Mouse (Mus musculus) right cerebral cortex, postnatal 4 days (tissue): Measurements from ENCODE around the gene Mybph.

ENCODE experiments used
- DNase-seq: peaks from one replicate; pipeline ENCODE4 v3.0.0-alpha.2; 2022

Gene Mybph

GRCm38 (mm10) chr1:134193126-134193525, at the start of gene Mybph:
Gene Mybph, plus strand, starts transcription at chr1:134193448.
- DNase-seq, result no peak

GRCm38 (mm10) chr1:134146066-134146465, 47.2 kb upstream of the Mybph start:
- DNase-seq, result no peak

- DNase-seq, result no peak
Measured at GRCm38 (mm10) chr1:134150076-134150475, 43.2 kb upstream of the Mybph start.

DNA sequence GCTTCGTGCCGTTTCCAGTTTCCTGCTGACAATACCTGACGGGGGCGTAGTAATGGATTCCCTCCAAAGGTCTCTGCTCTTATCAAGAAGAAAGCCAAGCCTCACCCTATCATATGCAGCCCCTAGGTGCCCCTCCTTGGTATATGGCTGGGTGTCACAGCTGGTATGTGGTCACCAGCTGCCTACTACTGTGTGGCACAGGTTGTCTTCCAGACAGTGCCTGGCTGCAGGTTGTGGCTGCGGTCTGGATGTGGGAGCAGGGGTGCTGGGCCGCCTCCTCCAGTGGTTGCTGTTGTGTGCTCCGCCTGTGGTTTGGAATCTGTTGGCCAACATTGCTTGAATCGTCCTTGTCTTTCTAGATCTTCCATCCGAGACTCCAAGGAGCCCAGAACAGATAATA, 42.5 kb upstream of the Mybph start:
- DNase-seq, result no peak

DNA sequence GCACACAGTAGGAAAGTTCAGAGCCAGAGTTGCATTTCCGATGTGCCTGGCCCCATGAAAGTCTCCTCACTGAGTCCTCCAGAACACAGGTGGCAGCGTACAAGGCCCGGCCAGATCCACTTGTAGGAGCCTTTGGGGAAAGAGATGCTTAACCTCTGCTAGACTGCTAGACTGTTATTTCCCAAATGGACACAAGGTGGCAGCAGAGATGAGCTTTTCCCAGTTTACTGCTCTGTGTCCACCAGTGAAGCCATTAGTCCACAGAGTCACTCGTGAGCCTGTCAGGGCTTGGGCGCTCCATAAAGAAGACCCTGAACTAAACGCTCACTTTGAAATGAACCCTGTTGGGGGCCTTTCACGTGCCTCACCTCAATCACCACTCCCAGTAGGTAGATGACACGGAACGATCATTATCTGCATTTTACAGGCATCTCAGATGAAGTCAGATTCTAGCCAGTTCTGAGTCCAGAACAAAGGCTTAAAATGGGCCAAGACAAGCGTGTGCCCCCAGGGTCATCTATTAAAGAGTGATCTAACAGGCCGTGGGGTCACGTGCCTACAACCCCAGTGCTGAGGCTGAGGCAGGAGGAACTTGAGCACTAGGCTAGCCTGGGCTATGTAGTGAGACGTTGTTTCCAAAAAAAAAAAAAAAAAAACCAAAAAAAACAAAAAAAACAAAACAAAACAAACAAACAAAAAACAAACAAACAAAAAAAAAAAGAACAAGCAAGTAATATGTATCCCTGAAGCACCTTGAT, 41.4 kb upstream of the Mybph start:
- peak; percentile 77 for DNase-seq

GRCm38 (mm10) chr1:134152626-134153590, 40.3 kb upstream of the Mybph start:
- no peak for DNase-seq

DNA sequence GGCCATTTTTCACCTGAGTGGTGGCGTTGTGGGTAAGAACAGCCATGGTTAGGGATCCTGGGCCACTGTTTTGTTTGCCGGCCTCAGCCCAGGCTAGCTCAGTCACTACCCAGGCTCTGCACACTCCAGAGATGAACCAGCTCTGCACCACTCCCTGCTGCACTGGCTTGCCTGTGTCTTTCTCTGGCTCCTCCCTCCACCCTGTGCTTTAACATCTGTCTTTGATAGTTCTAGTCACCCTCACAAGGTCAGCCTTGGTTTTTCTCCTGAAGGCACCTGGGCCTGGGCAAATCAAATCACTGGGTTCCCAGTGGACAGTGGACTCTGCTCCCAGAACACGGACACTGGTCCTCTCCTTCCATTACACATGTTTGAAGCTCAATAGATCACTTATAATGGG, 39.1 kb upstream of the Mybph start:
- DNase-seq, result no peak

DNA sequence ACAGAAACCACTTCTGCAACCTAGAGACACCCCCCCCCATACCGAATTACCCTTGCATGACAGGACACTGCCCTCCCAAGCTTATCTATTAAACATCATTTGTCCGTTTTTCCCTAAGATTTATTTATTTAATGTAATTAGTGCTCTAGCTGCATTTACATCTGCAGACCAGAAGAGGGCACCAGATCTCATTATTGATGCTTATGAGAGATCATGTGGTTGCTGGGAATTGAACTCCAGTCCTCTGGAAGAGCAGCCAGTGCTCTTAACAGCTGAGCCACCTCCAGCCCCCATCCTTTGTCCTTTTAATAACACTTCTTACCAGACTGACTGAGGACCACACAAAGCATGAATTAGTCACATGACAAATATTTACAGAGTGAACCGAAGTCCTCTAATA, 38.6 kb upstream of the Mybph start:
- DNase-seq, result no peak

- no peak for DNase-seq
Measured at GRCm38 (mm10) chr1:134160404-134160803, 32.8 kb upstream of the Mybph start.

DNA sequence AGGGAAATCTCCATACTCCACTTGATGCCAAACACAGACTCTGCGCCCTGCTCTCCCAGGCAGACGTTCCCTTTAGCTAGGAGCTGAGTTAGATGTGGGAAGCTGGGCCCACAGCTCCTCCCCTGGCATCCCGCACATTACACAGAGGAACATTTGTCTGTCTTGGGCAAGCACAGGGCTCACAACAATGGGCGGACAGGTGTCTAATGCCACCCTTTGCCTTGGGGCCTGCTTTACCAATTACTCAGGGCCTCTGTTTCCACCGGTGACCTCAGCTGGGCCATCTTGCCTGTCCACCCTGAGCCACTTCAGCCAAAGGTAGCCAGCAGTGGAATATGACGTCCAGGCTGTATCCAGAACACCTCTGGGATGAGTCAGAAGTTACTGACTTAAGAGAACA, 31.8 kb upstream of the Mybph start:
- DNase-seq, result no peak

DNA sequence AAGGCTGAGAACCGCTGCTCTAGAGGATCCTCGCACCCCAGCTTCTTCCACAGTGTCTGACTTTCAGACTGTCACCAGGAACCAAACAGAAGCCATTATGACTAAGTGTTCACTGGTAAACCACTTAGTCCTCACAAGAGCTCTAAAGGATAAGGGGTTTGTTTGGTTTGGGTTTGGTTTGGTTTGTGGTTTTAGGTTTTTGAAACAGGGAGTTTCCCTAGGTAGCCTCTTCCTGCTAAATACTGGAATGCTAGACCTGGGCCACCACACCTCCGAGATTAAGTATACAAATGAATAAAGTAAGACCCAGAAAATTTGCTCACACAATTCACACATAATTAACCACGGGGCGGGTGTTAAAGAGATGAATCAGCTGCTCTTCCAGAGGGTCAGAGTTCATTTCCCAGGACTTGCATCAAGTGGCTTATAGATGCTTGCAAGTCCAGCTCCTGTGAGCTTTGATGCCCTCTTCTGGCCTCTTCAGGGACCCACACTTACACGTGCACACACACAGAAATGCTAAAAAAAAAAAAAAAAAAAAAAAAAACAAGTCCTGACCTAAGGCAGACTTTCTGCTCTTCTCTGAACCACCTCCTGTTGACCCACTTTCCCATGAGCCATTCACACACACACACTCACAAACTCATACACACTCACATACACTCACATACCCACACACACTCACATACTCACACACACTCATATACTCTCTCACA, 30.6 kb upstream of the Mybph start:
- no peak for DNase-seq

DNA sequence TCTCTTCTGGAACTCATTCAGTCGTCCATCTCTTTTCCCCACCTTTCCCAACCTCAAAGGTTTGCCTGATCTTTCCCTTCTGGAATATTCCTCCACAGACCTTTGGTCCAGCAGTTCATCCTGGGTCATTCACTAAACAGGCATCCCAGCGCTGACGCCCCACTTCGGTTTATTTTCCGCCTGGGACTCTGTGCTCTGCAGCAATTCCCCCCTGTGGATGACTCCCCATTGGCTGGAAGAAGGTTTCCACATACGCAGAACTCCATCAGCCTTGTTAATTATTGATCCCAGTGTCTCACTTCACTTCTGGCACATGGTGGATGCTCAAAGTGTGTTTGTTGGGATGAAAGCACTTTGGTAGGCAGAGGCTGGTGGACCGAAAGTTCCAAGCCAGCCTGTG, 29.8 kb upstream of the Mybph start:
- DNase-seq, result no peak

GRCm38 (mm10) chr1:134164454-134164853, 28.8 kb upstream of the Mybph start:
- DNase-seq, result no peak

- DNase-seq, result no peak
Measured at GRCm38 (mm10) chr1:134166547-134166946, 26.7 kb upstream of the Mybph start.

- no peak for DNase-seq
Measured at GRCm38 (mm10) chr1:134167416-134168305, 25.6 kb upstream of the Mybph start.

DNA sequence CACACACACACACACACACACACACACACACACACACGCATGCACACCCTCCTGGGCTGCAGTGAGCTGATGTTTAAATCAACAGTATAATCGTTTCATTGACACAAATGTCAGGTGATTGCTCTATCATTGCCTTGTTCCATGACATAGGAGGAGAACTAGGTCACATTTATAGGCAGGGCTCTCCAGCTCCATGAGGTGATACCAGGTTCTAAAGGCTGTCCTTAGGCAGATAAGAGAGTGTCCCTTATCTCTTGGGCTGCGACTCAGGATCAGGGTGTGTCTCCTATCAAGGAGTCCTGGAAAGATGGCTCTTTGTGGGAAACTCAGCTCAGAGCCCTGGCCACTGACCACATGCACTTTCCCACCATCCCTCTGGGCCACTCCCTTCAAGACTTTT, 24.7 kb upstream of the Mybph start:
- no peak for DNase-seq

DNA sequence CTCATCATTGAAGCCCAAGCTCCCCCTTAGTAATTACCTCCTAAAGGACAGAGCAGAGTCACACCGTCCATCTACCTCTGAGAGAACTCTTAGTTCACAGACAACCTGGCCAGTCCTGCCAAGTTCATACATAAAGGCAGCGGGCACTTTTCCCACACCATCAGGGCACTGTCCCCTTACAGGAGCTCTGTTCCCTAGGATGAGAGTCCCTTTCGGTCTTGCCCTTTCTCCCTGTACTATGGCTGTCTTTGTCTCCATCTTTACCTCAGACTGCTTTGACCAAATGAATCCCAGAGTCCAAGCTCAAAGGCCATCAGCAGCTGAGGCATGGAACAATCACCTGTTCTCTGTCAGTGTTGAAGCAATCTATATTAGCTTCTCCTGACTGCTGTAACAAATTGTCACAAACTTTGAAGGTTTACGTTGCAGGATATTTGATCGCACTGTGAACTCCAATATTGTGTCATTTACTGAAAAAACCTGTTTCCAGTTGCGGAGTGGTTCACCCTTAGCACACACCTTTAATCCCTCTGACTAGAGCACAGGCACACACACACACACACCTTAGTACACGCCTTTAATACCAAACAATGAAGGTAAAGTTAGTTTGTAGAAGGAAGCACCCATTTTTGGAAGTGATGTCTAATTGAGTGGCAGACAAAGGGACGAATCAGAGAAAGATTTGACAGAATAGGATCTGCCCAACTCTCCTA, 24.1 kb upstream of the Mybph start:
- no peak for DNase-seq

- DNase-seq, result no peak
Measured at GRCm38 (mm10) chr1:134173081-134173480, 20.2 kb upstream of the Mybph start.

DNA sequence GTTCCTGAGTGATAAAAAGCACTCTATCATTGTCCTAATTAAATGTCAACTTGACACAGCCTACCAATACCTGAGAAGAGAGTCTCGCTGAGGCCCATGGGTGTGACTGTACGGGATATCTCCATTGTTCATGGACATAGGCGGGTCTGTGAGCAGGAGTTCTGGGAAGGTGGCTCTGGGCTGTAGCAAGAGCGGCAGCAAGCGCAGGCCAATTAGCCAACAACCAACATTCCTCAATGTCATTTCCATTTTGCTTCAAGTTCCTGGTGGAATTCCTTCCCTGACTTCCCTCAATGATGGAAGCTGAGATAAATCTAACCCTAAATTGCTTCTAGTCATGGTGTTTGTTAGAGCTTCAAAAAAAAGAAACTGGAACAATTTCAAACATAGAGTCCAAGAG, 15.3 kb upstream of the Mybph start:
- DNase-seq, result no peak

DNA sequence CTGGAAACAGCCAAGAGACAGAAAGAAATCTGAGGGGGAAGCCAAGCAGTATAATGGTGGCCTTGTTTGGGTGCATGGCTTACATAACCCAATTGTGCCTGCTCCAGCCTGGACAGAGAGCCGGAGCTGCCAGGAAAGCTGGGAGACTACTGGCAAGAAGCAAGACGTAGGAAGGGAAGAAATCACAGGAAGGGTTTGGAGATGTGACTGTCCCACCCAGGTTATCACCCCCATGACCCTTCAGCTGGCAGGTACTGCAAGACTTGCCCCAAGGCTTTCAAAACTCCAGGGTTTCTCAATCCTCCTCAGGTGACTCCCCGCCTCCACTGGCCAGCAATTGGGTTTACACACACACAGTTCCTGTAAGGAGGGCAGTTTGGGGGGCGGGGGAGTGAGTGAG, 11.2 kb upstream of the Mybph start, which contains the start of gene Chil1:
Gene Chil1, plus strand, starts transcription at position 152 of the 400 bp plus-strand sequence.
- DNase-seq, result no peak

DNA sequence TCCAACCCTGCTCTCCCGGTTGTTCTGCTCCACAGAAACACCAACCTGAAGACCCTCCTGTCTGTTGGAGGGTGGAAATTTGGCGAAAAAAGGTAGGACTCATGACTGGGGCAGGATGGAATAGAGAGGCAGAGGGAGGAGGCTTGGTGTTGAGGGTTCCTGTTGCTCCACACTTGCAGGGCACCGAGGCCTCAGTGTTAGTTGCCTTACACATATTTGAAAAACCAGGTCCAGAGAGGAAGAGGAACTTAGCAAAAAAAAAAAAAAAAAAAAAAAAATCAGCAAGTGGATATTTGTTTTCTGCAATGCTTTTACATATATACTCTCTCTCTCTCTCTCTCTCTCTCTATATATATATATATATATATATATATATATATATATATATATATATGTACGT, 9.2 kb upstream of the Mybph start:
- DNase-seq, result no peak

DNA sequence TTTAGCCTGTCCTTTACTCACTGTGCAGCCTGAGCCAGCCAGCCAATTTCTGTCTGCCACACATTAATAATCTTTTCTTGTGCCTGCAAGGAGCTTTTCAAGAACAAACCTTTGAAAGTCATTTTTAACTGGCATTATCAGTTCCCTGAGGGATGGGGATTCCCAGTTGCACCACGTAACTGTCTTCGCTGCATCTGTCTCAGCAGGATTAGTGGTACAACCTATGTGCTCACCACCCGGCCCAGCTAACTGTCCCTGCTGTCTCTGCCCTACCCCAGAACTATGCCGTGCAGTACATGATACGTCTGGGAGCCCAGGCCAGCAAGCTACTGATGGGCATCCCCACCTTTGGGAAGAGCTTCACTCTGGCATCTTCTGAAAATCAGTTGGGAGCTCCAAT, 5.0 kb upstream of the Mybph start:
- no peak for DNase-seq
